Mouse (Mus musculus) lung, embryonic 14.5 days (tissue): ENCODE results near the gene Arf3. TPM values are rescaled to one million over a fixed set of nuclear protein-coding genes. Genes with fewer than 3 reads are reported as not detected.
A peak's percentile ranks its signal among the peaks of the same experiment; 100 is the strongest.
"Not testable (repeated sequence)": the region's sequence is repeated elsewhere in the genome, so short reads cannot be mapped to it uniquely, and the experiment has no call there.

ENCODE experiments used
- ATAC-seq: fragments of 200-750 bp; cut with Nextera tagmentation; 2 replicates; pipeline ENCODE4 v1.8.0; 2017; ENCODE audit warnings: mild to moderate bottlenecking, moderate TSS enrichment, moderate library complexity; ENCODE audit not compliant: insufficient read depth
- DNase-seq: peaks from one replicate; pipeline ENCODE4 v3.0.0-alpha.2; 2015
- H3K27ac ChIP-seq: fragments of 300-500 bp; sonication (generic); 2 replicates; pipeline ENCODE4 v1.5.1; 2014; ENCODE audit warnings: low read depth, mild to moderate bottlenecking, moderate library complexity
- H3K27me3 ChIP-seq: fragments of 300-500 bp; sonication (generic); 2 replicates; pipeline ENCODE4 v1.6.1; 2014; ENCODE audit warnings: low read length, control low read depth; ENCODE audit not compliant: insufficient read depth
- H3K36me3 ChIP-seq: fragments of 300-500 bp; sonication (generic); 2 replicates; pipeline ENCODE4 v1.6.1; 2014; ENCODE audit warnings: control low read depth; ENCODE audit not compliant: insufficient read depth
- H3K4me1 ChIP-seq: fragments of 300-500 bp; sonication (generic); 2 replicates; pipeline ENCODE4 v1.6.1; 2014; ENCODE audit warnings: antibody characterized with exemption, control low read depth; ENCODE audit not compliant: insufficient read depth
- H3K4me2 ChIP-seq: fragments of 300-500 bp; sonication (generic); 2 replicates; pipeline ENCODE4 v1.6.1; 2014; ENCODE audit warnings: mild to moderate bottlenecking
- H3K4me3 ChIP-seq: fragments of 300-500 bp; sonication (generic); 2 replicates; pipeline ENCODE4 v1.5.1; 2014; ENCODE audit warnings: low read depth, low read length
- H3K9ac ChIP-seq: fragments of 300-500 bp; sonication (generic); 2 replicates; pipeline ENCODE4 v1.6.1; 2014
- H3K9me3 ChIP-seq: fragments of 300-500 bp; sonication (generic); 2 replicates; pipeline ENCODE4 v1.6.1; 2016; ENCODE audit warnings: low read depth, low read length, control low read depth
- CTCF ChIP-seq: IDR thresholded peaks from 2 replicates; pipeline ENCODE4 v1.5.1; 2016; ENCODE audit warnings: antibody characterized with exemption, low read depth
- WGBS: fragments of 180-500 bp; shearing (Covaris S2); extraction: QIAGEN DNeasy Blood & Tissue Kit; methylation state at CpG from one replicate; pipeline ENCODE4 v1.1.7; 2014; 5-methylcytosine and 5-hydroxymethylcytosine counted together
- polyA plus RNA-seq: library from polyadenylated mRNA; unstranded; fragments of >200 nt; fragmentation: Nextera tagmentation; extraction: Ambion mirVana; gene quantifications from 2 replicates; pipeline ENCODE4 v1.2.1, GENCODE M21; 2014

Arf3 gene
- polyA plus RNA-seq, 1 experiment from 2014 or later, result 42.5 TPM

DNA sequence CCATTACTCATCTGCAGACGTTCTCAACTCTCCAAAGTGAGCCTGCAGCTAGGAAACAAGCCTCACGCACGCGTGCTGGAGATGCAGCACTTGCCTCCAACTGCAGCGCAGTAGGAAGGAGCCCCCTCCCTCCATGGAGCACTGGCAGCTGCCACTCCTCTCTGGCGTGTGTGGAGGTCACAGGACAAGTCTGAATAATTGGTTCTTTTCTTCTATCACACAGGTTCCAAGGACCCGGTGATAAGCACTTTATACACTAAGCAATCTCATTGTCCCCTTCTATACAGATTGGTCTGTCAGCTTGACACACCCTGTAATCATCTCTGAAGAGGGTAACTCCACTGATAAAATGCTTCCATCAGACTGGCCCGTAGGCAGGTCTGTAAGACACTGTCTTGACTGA, 10.0 kb downstream of the Arf3 start:
- Histone ChIP-seq H3K27ac (no peak overlapping the region), H3K4me1 (no peaks in the 10 kb centered on the region), H3K4me3 (no peak overlapping the region), H3K4me2 (no peak overlapping the region), H3K9ac (no peak overlapping the region), H3K27me3 (no peaks in the 10 kb centered on the region), H3K9me3 (no peaks in the 10 kb centered on the region), H3K36me3 (peaks cover 5% of the 10 kb centered on the region; the same call in 1 of the 2 replicates)
- DNase-seq, result no peak
- no peak for TF ChIP-seq CTCF
- whole genome bisulfite sequencing, result 65% methylated on average over 8 of the region's 8 CpGs
- ATAC-seq, result no peak

DNA sequence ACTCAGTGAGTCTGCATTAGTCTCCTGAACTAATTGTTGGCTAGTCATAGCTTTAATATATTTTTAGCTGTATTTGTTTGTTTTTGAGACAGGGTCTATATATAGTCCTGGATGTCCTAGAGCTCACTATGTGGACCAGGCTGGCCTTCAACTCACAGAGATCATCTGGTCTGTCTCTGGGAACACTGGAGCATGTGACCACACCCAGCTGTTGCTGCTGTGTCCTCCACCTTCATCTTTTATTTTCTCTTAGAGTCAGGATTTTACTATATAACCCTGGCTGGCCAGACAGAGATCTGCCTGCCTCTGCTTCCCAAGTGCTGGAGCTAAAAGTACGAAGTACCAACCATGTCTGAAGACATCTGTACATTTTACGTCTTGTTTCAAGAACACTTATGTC, 13.9 kb downstream of the Arf3 start:
- no peak for TF ChIP-seq CTCF
- Histone ChIP-seq H3K27ac (no peak overlapping the region), H3K9ac (no peak overlapping the region), H3K36me3 (peaks cover 2% of the 10 kb centered on the region; the same call in 1 of the 2 replicates), H3K4me3 (no peak overlapping the region), H3K4me1 (no peaks in the 10 kb centered on the region), H3K27me3 (no peaks in the 10 kb centered on the region), H3K9me3 (no peaks in the 10 kb centered on the region), H3K4me2 (no peak overlapping the region)
- DNase-seq (no peak), ATAC-seq (no peak)
- 90% methylated on average over 2 of the region's 2 CpGs for WGBS

DNA sequence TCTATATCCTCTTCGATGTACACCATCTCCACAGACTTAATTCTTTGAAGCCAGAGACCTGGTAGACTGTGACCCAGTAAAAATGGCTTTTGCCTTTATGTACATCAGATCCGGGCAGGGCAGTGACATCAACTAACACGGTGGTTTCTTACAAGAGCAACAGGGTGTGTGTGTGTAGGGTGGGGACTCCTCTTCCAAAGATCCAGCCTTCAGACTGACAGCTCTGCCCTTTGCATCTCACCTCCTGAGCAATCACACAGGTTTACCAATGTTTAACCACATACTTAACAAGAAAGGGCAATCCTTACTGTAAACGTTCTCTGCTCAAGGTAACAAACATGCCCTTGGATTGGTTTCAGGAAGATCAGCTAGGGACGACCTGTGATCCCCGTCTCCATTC, 15.7 kb downstream of the Arf3 start:
- no peak for ATAC-seq
- no peak for TF ChIP-seq CTCF
- Histone ChIP-seq H3K4me1 (no peaks in the 10 kb centered on the region), H3K36me3 (peaks cover 5% of the 10 kb centered on the region; the same call in 1 of the 2 replicates), H3K4me3 (no peak overlapping the region), H3K9me3 (no peaks in the 10 kb centered on the region), H3K4me2 (no peak overlapping the region), H3K27me3 (no peaks in the 10 kb centered on the region), H3K9ac (no peak overlapping the region), H3K27ac (no peak overlapping the region)
- WGBS, result 65% methylated on average over 6 of the region's 6 CpGs
- no peak for DNase-seq

DNA sequence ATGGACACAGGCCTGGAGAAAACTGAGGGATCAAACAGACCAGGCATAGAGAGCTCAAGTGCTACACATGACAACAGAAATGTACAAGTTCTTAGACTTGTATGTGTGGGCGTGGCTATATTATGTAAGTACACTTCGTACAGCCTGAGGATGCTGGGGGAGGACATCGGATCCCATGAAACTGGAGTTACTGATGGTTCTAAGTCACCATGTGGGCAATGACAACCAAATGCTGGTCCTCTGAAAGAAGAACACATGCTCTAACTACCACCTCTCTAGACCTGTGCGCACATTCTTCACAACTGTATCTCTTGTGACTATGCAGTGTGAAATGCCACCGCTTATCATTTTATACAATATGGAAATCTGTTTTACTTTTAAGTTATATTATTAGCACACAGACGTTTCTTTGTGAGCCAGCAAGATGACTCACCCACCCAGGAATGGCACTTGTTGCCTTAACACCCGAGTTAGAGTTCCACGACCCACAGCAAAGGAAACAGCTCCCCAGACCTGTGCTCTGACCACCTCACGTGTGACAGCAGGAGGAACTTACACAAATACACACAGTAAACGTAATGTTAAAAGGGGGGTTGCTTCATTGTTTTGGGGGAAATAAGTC, 16.6 kb downstream of the Arf3 start:
- DNase-seq (no peak), ATAC-seq (no peak)
- no peak for TF ChIP-seq CTCF
- Histone ChIP-seq H3K4me2 (no peak overlapping the region), H3K27ac (no peak overlapping the region), H3K4me1 (no peaks in the 10 kb centered on the region), H3K27me3 (no peaks in the 10 kb centered on the region), H3K36me3 (peaks cover 14% of the 10 kb centered on the region; the same call in 1 of the 2 replicates), H3K9ac (no peak overlapping the region), H3K4me3 (no peak overlapping the region), H3K9me3 (no peaks in the 10 kb centered on the region)
- WGBS, result 73% methylated on average over 10 of the region's 10 CpGs

DNA sequence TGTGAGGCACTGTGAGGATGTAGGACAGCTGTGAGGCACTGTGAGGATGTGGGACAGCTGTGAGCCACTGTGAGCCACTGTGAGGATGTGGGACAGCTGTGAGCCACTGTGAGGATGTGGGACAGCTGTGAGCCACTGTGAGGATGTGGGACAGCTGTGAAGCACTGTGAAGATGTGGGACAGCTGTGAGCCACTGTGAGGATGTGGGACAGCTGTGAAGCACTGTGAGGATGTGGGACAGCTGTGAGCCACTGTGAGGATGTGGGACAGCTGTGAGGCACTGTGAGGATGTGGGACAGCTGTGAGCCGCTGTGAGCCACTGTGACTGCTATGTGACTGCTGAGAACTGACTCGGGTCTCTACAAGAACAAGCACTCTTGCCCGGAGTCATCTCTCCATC, 19.2 kb downstream of the Arf3 start:
- not testable (repeated sequence) for ATAC-seq, H3K4me1 ChIP-seq, H3K4me3 ChIP-seq, H3K27me3 ChIP-seq, H3K9ac ChIP-seq, H3K9me3 ChIP-seq, H3K4me2 ChIP-seq
- 81% methylated on average over 3 of the region's 3 CpGs for WGBS
- DNase-seq, result peak; percentile 27
- 0 out of 2 replicates have a peak overlapping the region, but pooled peaks have one; percentile 88 for H3K27ac ChIP-seq
- peaks cover 37% of the 10 kb centered on the region for H3K36me3 ChIP-seq

DNA sequence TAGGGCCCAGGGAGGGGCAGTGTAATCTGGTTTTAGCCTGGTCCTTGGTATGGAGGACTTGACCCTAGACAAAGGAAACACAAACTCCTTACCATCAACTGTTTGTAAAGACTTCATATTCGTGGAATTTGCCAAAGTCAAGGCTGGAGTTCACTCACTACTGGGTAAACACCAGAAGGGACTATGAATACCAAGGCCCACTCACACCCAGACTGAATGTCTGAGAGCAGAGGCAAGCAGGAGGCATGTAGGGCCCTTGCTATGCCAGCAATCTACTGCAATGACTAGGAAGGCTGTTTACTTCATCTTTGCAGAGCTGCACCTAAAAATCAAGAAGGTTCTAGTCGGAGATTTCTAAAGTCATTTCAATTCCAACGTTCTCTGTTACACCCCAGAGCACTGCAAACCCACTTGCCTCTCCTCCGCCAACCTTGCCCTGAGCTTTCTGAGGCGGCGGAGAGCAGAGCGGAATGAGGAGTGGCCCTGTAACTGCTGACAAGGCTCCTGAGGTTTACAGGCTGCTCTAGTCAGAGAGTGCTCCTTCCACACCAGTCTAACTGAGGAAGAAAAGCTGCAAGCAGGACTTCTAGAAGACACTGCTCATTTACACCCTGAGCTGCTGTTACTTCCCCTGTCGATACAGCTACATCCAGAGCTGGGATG, 20.1 kb downstream of the Arf3 start:
- Histone ChIP-seq H3K4me3 (no peak overlapping the region), H3K9ac (no peak overlapping the region), H3K36me3 (peaks cover 41% of the 10 kb centered on the region), H3K9me3 (no peaks in the 10 kb centered on the region), H3K27ac (peak overlapping the region; percentile 88), H3K4me1 (no peaks in the 10 kb centered on the region), H3K27me3 (no peaks in the 10 kb centered on the region), H3K4me2 (no peak overlapping the region)
- TF ChIP-seq CTCF, result no peak
- WGBS, result 72% methylated on average over 8 of the region's 8 CpGs
- peak; percentile 47 for ATAC-seq
- peak; percentile 34 for DNase-seq

DNA sequence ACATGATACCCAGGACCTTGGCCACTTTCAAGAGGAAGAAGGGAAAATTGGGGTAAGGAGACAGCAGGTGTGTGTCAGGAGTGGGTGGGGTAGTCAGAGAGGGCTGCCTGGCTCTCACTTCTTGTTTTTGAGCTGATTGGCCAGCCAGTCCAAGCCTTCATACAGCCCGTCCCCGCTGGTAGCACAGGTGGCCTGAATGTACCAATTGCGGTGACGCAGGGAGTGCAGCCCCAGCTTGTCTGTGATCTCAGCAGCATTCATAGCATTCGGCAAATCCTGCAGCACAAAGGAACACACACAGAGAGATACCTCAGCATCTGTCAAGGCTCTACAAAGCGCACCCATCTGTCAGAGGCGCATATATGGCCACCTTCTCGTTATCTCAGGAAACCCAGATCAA, 22.8 kb downstream of the Arf3 start:
- no peaks in the 10 kb centered on the region for H3K27me3 ChIP-seq
- TF ChIP-seq CTCF, result no peak
- no peaks in the 10 kb centered on the region for H3K4me1 ChIP-seq
- 86% methylated on average over 8 of the region's 8 CpGs for WGBS
- peaks cover 64% of the 10 kb centered on the region for H3K36me3 ChIP-seq
- H3K27ac ChIP-seq, result no peak overlapping the region
- no peak for DNase-seq
- ATAC-seq, result no peak
- H3K4me3 ChIP-seq, result no peak overlapping the region
- H3K9ac ChIP-seq, result no peak overlapping the region
- H3K9me3 ChIP-seq, result no peaks in the 10 kb centered on the region
- H3K4me2 ChIP-seq, result no peak overlapping the region
